Mouse (Mus musculus) liver, adult 2 months (tissue): ENCODE measurements around the gene Chd5.

Experiments
- CTCF ChIP-seq: fragments of 200-500 bp; IDR thresholded peaks from 2 replicates; pipeline ENCODE4 v1.5.1; 2011; ENCODE audit warnings: low read depth, low read length, control low read depth
- POLR2A ChIP-seq: fragments of 200-500 bp; IDR thresholded peaks from 2 replicates; pipeline ENCODE4 v1.6.1; 2011; ENCODE audit warnings: low read length, control low read depth; ENCODE audit not compliant: insufficient read depth; ENCODE audit errors: extremely low read depth

DNA sequence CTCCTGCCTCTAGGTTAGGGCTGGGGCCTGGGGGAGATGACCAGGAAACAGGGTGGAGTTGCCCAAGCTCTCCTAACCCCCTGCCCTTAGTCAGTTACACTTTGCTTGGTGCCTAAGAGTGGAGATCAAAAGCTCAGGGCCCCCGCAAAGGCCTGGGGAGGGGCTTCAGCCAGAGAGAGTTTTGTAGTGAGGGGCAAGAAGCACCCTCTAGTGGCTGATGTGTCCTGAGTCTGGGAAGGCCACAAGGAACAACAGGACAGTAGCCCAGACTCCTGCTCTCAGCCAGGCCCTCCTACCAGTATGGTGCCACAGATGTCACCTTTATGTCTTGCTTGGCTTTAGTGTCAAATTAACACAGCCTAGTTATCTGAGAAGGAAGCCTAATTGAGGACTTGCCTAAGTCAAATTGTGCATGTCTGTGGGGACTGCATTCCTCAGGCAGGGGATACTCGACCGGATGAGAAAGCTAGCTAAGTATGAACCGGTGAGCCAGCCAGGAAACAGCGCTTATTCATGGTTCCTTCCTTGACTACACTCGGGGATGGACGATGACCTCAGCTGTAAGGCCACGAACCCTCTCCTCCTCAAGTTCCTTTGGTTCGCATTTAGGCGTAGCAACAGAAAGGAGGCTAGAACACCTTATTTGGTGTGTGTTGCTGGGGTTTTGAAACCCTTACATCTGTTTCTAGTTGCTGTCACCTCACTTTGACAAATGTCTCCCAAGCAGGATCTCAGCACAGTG lies 44.1 kb upstream of the Chd5 start:
- TF ChIP-seq CTCF (0 out of 2 replicates have a peak, but pooled peaks have one; percentile 5), POLR2A (no peak)
